Mouse (Mus musculus) lung, embryonic 15.5 days (tissue): ENCODE measurements at regions not wholly inside any gene's neighbourhood (a gene's known extent, or its start where the extent isn't known, plus 50 kb on each side); places are given as distances from the start of the nearest gene placed in this dataset.

Experiments used
- ATAC-seq: fragments of 200-750 bp; cut with Nextera tagmentation; 2 replicates; pipeline ENCODE4 v1.8.0; 2017; ENCODE audit warnings: moderate number of reproducible peaks, borderline replicate concordance; ENCODE audit not compliant: low FRiP score, low TSS enrichment; ENCODE audit errors: extremely low read depth
- H3K27ac ChIP-seq: fragments of 300-500 bp; sonication (generic); 2 replicates; pipeline ENCODE4 v1.5.1; 2015; ENCODE audit warnings: moderate library complexity, mild to moderate bottlenecking, inconsistent platforms
- H3K27me3 ChIP-seq: fragments of 300-500 bp; sonication (generic); 2 replicates; pipeline ENCODE4 v1.6.1; 2015; ENCODE audit warnings: inconsistent platforms
- H3K36me3 ChIP-seq: fragments of 300-500 bp; sonication (generic); 2 replicates; pipeline ENCODE4 v1.6.1; 2015; ENCODE audit warnings: inconsistent platforms
- H3K4me1 ChIP-seq: fragments of 300-500 bp; sonication (generic); 2 replicates; pipeline ENCODE4 v1.6.1; 2015; ENCODE audit warnings: inconsistent platforms
- H3K4me2 ChIP-seq: fragments of 300-500 bp; sonication (generic); 2 replicates; pipeline ENCODE4 v1.6.1; 2015; ENCODE audit warnings: inconsistent platforms, mild to moderate bottlenecking, moderate library complexity
- H3K4me3 ChIP-seq: fragments of 300-500 bp; sonication (generic); 2 replicates; pipeline ENCODE4 v1.5.1; 2015; ENCODE audit warnings: mild to moderate bottlenecking, inconsistent platforms
- H3K9ac ChIP-seq: fragments of 300-500 bp; sonication (generic); 2 replicates; pipeline ENCODE4 v1.6.1; 2015; ENCODE audit warnings: inconsistent platforms
- H3K9me3 ChIP-seq: fragments of 300-500 bp; sonication (generic); 2 replicates; pipeline ENCODE4 v1.6.1; 2016; ENCODE audit warnings: inconsistent platforms
- WGBS: fragments of 180-500 bp; shearing (Covaris S2); methylation state at CpG from one replicate; pipeline ENCODE4 v1.1.7; 2015; 5-methylcytosine and 5-hydroxymethylcytosine counted together

- Histone ChIP-seq H3K27ac (no peak overlapping the region), H3K4me1 (peaks cover 5% of the 10 kb centered on the region), H3K4me3 (no peak overlapping the region), H3K36me3 (no peaks in the 10 kb centered on the region), H3K9me3 (no peaks in the 10 kb centered on the region), H3K27me3 (peaks cover 9% of the 10 kb centered on the region), H3K4me2 (no peak overlapping the region), H3K9ac (no peak overlapping the region)
- ATAC-seq: no peak
- WGBS: 71% methylated on average over 5 of the region's 5 CpGs
These were observed 158.0 kb upstream of the N4bp1 start for GRCm38 (mm10) chr8:87043016-87043415.

GRCm38 (mm10) chr8:87037620-87038380 lies 152.7 kb upstream of the N4bp1 start:
- ATAC-seq: no peak
- Histone ChIP-seq H3K4me3 (peak overlapping the region; percentile 29), H3K4me1 (peaks cover 8% of the 10 kb centered on the region), H3K36me3 (no peaks in the 10 kb centered on the region), H3K27me3 (peaks cover 17% of the 10 kb centered on the region), H3K4me2 (peak overlapping the region; percentile 67), H3K27ac (no peak overlapping the region), H3K9ac (peak overlapping the region; percentile 22), H3K9me3 (no peaks in the 10 kb centered on the region)
- 3% methylated on average over 48 of the region's 48 CpGs for WGBS

GRCm38 (mm10) chr8:87035996-87036395 lies 150.9 kb upstream of the N4bp1 start:
- ATAC-seq: no peak

GRCm38 (mm10) chr8:87028171-87028570 lies 143.1 kb upstream of the N4bp1 start:
- 63% methylated on average over 1 of the region's 1 CpGs for WGBS
- Histone ChIP-seq H3K4me2 (no peak overlapping the region), H3K4me1 (no peaks in the 10 kb centered on the region), H3K9ac (no peak overlapping the region), H3K36me3 (no peaks in the 10 kb centered on the region), H3K9me3 (no peaks in the 10 kb centered on the region), H3K27me3 (no peaks in the 10 kb centered on the region), H3K27ac (no peak overlapping the region), H3K4me3 (no peak overlapping the region)
- ATAC-seq: no peak

More at GRCm38 (mm10) chr8:87035996-87036395, 150.9 kb upstream of the N4bp1 start:
- H3K27me3 ChIP-seq: peaks cover 17% of the 10 kb centered on the region
- H3K27ac ChIP-seq: no peak overlapping the region
- 91% methylated on average over 10 of the region's 10 CpGs for WGBS
- no peak overlapping the region for H3K4me3 ChIP-seq
- no peak overlapping the region for H3K9ac ChIP-seq
- H3K4me2 ChIP-seq: no peak overlapping the region
- peaks cover 8% of the 10 kb centered on the region for H3K4me1 ChIP-seq
- no peaks in the 10 kb centered on the region for H3K36me3 ChIP-seq
- H3K9me3 ChIP-seq: no peaks in the 10 kb centered on the region

- 25% methylated on average over 1 of the region's 1 CpGs for WGBS
- Histone ChIP-seq H3K27me3 (no peaks in the 10 kb centered on the region), H3K4me3 (no peak overlapping the region), H3K27ac (no peak overlapping the region), H3K4me2 (no peak overlapping the region), H3K9ac (no peak overlapping the region), H3K4me1 (no peaks in the 10 kb centered on the region), H3K36me3 (no peaks in the 10 kb centered on the region), H3K9me3 (no peaks in the 10 kb centered on the region)
- ATAC-seq: no peak
These were observed 140.9 kb upstream of the N4bp1 start for GRCm38 (mm10) chr8:87025946-87026345.

GRCm38 (mm10) chr8:87019795-87020194 lies 134.7 kb upstream of the N4bp1 start:
- no peak for ATAC-seq
- no peak overlapping the region for H3K4me2 ChIP-seq
- WGBS: 90% methylated on average over 3 of the region's 3 CpGs

GRCm38 (mm10) chr8:86975546-86975945 lies 90.5 kb upstream of the N4bp1 start:
- Histone ChIP-seq H3K4me3 (no peak overlapping the region), H3K4me2 (no peak overlapping the region), H3K36me3 (no peaks in the 10 kb centered on the region), H3K9me3 (no peaks in the 10 kb centered on the region), H3K9ac (no peak overlapping the region), H3K27ac (no peak overlapping the region), H3K27me3 (no peaks in the 10 kb centered on the region), H3K4me1 (no peaks in the 10 kb centered on the region)
- ATAC-seq: no peak
- WGBS: 77% methylated on average over 1 of the region's 1 CpGs

More at GRCm38 (mm10) chr8:87019795-87020194, 134.7 kb upstream of the N4bp1 start:
- H3K9ac ChIP-seq: no peak overlapping the region
- H3K27me3 ChIP-seq: no peaks in the 10 kb centered on the region
- H3K36me3 ChIP-seq: no peaks in the 10 kb centered on the region
- no peak overlapping the region for H3K4me3 ChIP-seq
- no peaks in the 10 kb centered on the region for H3K4me1 ChIP-seq
- H3K27ac ChIP-seq: no peak overlapping the region
- no peaks in the 10 kb centered on the region for H3K9me3 ChIP-seq

GRCm38 (mm10) chr8:86971736-86972135 lies 86.7 kb upstream of the N4bp1 start:
- no peaks in the 10 kb centered on the region for H3K36me3 ChIP-seq
- WGBS: 91% methylated on average over 3 of the region's 3 CpGs
- H3K4me1 ChIP-seq: no peaks in the 10 kb centered on the region
- H3K9me3 ChIP-seq: no peaks in the 10 kb centered on the region
- H3K4me3 ChIP-seq: no peak overlapping the region
- H3K4me2 ChIP-seq: no peak overlapping the region
- no peak overlapping the region for H3K27ac ChIP-seq
- no peaks in the 10 kb centered on the region for H3K27me3 ChIP-seq
- no peak overlapping the region for H3K9ac ChIP-seq
- ATAC-seq: no peak

- Histone ChIP-seq H3K27ac (no peak overlapping the region), H3K4me3 (no peak overlapping the region)
- WGBS: 76% methylated on average over 2 of the region's 2 CpGs
These were observed 84.0 kb upstream of the N4bp1 start for GRCm38 (mm10) chr8:86969051-86969450.

GRCm38 (mm10) chr8:86967891-86968311 lies 82.8 kb upstream of the N4bp1 start:
- Histone ChIP-seq H3K4me3 (no peak overlapping the region), H3K27me3 (no peaks in the 10 kb centered on the region), H3K36me3 (no peaks in the 10 kb centered on the region), H3K9ac (no peak overlapping the region), H3K9me3 (no peaks in the 10 kb centered on the region), H3K4me1 (no peaks in the 10 kb centered on the region), H3K4me2 (no peak overlapping the region), H3K27ac (no peak overlapping the region)
- 24% methylated on average over 3 of the region's 3 CpGs for WGBS
- ATAC-seq: no peak

More at GRCm38 (mm10) chr8:86969051-86969450, 84.0 kb upstream of the N4bp1 start:
- no peaks in the 10 kb centered on the region for H3K27me3 ChIP-seq
- no peak for ATAC-seq
- H3K4me2 ChIP-seq: no peak overlapping the region
- no peaks in the 10 kb centered on the region for H3K36me3 ChIP-seq
- H3K9me3 ChIP-seq: no peaks in the 10 kb centered on the region
- no peak overlapping the region for H3K9ac ChIP-seq
- H3K4me1 ChIP-seq: no peaks in the 10 kb centered on the region

- 71% methylated on average over 20 of the region's 20 CpGs for WGBS
- no peak for ATAC-seq
- no peaks in the 10 kb centered on the region for H3K4me1 ChIP-seq
These were observed 76.4 kb upstream of the N4bp1 start for GRCm38 (mm10) chr8:86961218-86962195.

More at GRCm38 (mm10) chr8:86961218-86962195, 76.4 kb upstream of the N4bp1 start:
- H3K4me3 ChIP-seq: no peak overlapping the region
- H3K27me3 ChIP-seq: no peaks in the 10 kb centered on the region
- no peak overlapping the region for H3K27ac ChIP-seq
- H3K36me3 ChIP-seq: no peaks in the 10 kb centered on the region
- H3K9ac ChIP-seq: no peak overlapping the region
- no peaks in the 10 kb centered on the region for H3K9me3 ChIP-seq
- no peak overlapping the region for H3K4me2 ChIP-seq
